Mouse (Mus musculus) megakaryocyte, embryonic 14.5 days (primary cell): Measurements from ENCODE around the gene Tmem269.

ENCODE experiments used
- FLI1 ChIP-seq: IDR thresholded peaks from 2 replicates; pipeline ENCODE4 v1.6.1; 2012; ENCODE audit warnings: low read length, inconsistent platforms, mixed read lengths
- GATA1 ChIP-seq: IDR thresholded peaks from 3 replicates; pipeline ENCODE4 v1.6.1; 2012; ENCODE audit warnings: mixed read lengths, low read length, inconsistent platforms, borderline replicate concordance

DNA sequence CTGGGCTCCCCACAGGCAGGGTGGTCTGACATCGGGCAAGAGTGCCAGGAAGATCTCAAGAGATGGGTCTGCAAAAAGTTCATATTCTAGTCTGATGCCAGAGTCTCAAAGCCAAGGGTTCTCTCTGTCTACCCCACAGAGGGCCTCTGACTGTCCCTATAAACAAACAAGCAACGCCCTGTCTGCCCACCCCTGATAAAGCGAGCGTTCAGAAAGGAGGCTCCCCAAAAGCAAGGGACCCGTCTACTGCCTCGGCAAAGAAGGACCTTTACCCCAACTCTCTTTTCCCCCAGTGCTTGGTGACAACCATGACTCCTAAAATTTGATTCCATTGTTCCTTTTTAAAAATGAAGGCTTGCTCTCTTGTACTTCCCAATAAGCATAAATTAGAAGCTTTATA is 28.2 kb downstream of the Tmem269 start, which contains the start of gene Ermap:
- TF ChIP-seq GATA1 (no peak), FLI1 (no peak)
